Mouse (Mus musculus) small intestine, adult 2 months (tissue): Measurements from ENCODE around the gene Plscr1.

Experiments used
- CTCF ChIP-seq: fragments of 200-500 bp; IDR thresholded peaks from 2 replicates; pipeline ENCODE4 v1.5.1; 2012; ENCODE audit warnings: low read depth, mild to moderate bottlenecking, control low read depth, inconsistent platforms, low read length, moderate library complexity, mixed read lengths; ENCODE audit not compliant: insufficient replicate concordance, insufficient read length; ENCODE audit errors: extremely low read depth
- POLR2A ChIP-seq: fragments of 200-500 bp; IDR thresholded peaks from 2 replicates; pipeline ENCODE4 v1.6.1; 2012; ENCODE audit warnings: low read depth, mild to moderate bottlenecking, control low read depth, inconsistent platforms, low read length, moderate library complexity

DNA sequence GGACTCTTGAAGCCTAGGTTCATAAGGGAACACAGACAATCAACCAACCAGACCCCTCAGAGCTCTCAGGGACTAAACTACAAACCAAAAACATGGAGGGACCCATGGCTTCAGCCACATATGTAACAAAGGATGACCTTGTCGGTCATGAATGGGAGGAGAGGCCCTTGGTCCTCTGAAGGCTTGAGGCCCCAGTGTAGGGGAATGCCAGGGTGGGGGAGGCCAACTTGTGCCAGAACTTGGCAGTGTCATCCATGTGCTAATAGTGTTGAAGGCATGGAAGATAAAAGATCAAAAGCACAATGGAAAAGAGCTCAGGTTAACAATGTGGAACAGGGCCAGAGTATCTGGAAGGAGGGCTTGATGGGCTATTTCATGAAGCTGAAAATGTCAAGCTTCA is 48.7 kb downstream of the Plscr1 start:
- TF ChIP-seq CTCF, result no peak
- TF ChIP-seq POLR2A, result no peak
